Mouse (Mus musculus) cerebellum, adult 9-11 months (tissue): ENCODE measurements around the gene Atp6v1e2.

Source experiments
- DNase-seq: peaks from one replicate; pipeline ENCODE4 v3.0.0; 2022

Gene Atp6v1e2

DNA sequence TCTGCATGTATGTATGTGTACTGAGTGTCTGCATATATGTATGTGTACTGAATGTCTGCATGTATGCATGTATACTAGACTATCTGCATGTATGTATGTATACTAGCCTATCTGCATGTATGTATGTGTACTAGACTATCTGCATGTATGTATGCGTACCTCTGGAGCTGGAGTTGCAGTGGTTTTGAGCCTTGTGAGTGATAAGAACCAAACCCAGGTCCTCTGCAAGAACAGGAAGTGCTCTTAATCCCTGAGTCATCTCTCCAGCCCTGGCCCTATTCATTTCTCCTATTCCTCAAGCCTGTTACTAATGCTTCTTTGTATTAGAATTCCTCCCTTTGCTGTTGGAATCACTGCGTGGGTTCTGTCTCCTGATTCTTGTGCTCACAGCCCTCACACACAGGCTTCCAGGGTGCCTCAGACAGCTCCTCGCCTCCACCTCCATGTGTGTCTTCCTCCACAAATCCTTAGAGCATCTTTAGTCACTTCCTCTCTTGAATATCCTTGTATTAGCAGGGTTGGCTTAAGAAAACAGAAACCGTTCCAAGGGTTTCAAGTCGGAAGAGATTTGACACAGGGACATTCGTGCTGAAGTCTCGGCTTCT is 34.6 kb downstream of the Atp6v1e2 start:
- DNase-seq = no peak

DNA sequence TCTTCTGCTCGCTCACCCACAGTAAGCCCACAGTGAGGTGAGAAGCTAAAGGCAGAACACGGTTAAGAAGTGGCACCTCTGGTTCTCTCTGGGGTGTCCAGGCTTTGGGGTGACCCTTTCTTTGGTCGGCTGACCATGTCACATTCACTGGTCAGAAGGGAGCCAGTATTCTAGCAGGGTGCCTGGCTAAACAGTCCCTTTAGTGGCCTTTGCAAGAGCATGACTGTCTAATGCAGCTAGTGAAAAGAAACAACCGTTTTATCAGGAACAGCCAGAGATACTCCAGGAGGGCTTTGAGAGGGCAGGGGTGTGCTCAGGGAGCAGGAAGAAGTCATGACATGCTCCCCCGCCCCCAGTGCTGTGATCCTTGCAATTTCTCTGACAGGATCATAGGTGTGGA is 36.4 kb downstream of the Atp6v1e2 start:
- no peak for DNase-seq

DNA sequence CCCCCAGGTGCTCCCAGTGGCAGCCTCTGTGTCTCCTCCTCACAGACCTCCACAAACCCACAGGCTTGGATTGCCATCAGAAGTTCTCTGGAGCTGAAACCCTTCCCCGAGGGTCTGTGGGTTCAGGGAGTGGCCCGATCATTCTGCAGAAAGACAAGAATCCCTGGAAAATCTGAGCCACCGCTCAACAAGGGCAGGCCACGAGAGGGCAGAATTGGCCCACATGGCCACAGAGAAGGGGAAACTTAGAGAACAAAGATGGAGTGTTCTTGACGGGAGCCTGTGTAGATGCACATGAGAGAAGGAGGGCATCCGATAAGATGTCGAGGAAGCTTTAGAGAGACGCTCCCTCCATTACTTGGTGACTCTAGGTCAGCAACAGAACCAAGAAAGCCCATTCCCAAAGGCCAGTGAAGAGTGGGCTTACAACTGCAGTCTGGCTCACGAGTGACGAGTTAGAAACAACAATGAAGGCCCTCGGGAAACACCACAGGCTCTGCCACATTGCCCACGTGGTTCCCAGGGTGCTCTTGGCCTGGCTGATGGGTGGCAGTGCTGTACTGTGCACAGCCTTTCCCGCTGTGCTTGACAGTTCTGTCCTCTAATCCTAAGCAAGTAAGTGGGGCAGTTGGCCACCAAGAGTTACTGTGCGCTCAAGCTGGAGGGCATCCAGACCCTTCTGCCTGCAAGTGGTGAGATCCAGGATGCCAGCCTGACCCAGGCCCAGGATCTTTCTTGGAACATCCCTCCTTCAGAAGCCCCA is 37.8 kb downstream of the Atp6v1e2 start:
- DNase-seq = no peak

DNA sequence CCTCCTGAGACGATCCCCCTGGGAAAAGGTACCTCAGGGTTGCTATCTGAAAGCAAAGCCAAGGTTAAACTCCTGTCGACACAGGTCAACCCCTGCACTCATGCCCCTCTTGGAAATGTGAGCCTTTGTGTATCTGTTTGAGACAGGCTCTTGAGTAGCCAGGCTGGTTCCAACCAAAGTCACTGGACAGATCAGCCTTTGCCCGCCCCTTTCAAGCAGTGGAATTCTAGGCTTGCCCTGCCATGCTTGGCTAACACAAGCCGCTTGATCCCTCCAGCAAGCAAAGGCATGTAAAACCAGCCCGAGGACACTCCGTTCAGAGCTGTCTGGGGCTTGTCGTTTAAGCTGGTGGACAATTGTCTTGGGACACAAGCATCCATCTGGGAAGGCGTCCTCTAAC is 39.4 kb downstream of the Atp6v1e2 start:
- DNase-seq = no peak

DNA sequence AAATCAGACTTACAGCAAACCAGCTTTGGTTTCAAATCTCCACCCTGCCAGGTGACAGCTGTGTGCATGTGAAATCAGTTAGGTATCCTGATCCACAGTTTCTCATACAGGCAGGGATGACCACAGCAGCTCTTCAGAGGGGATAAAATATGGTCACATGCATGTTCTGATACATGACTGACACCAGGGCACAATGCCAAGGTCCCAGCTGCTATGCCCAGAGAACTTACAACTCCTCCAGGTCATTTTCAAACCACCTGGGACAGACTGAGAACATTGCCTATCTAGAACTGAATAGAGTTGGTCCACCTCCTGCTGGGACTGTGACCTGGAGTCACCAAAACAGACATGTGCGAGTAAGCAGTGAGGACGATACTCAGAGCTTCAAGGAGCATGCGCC is 40.6 kb downstream of the Atp6v1e2 start:
- no peak for DNase-seq

DNA sequence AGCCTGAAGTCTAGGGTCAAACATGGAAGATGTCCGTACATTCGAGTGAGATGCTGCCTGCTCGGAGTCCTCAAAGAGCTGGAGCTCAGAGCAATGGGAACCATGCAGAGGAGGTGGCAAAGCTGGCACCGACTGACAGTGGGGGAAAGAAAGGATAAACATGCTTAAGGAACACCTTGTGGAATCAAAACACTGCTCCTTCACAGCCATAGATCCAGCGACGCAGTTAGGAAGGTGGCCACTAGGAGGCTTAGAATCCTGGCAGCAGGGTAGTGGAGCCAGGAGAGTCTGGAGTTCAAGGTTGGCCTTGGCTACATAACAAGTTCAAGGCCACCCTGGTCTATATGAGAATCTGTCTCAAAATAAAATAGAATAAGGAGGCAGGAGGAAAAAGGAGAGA is 41.1 kb downstream of the Atp6v1e2 start:
- DNase-seq = no peak

DNA sequence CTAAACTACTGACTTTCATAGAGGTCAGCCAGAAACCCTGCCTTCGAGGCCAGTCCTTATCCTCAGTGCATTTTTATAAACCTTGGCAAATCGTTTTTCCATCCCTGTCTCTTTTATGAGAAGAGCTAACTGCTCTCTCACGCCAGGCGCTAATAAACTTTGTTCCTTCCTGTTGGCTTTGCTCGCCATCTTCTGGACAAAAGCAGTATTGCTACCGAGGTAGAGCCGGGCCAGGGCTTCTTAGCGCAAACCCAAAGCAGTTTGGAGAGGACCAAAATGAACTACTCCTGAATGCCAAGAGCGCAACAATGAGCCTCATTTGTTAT is 41.6 kb downstream of the Atp6v1e2 start:
- DNase-seq = peak; percentile 54

DNA sequence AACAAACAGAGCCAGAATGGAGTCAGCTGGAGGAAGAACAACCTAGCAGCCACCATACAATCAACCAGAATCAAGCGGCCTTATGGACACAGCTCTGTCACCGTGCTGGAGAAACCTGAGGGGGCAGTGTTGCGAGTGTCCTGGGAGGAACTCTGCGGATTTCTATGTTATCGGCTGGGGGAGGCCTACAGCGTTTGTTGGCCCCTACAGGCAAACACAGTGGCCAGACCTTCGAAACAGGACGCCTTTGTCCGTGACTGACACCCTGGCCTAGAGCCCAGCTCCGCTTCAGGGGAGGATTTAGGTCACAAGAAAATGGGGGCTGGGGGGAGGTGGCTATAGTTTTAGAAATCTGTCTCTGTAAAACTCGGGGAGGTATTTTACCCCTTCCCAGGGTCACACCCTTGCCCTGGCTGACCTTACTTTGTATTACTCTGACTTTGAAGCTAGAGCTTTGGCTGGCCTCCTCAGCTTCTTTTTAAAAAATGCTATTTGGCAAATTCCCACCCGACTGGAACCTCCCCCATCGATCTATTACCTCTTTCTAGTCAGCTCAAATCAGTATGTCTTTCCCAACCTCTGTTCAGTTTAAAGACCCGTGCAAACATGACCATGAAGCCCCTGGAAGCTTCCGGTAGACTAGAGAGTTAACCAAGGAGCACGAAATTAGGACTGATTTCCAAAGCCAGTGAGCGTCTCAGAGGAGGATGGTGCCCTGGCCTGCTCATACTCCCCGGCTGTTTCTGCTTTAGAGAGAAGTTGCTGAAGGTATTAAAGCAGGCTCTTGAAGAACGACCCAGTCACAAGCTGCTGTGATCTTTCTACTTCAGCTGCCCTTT is 42.2 kb downstream of the Atp6v1e2 start:
- peak; percentile 42 for DNase-seq

DNA sequence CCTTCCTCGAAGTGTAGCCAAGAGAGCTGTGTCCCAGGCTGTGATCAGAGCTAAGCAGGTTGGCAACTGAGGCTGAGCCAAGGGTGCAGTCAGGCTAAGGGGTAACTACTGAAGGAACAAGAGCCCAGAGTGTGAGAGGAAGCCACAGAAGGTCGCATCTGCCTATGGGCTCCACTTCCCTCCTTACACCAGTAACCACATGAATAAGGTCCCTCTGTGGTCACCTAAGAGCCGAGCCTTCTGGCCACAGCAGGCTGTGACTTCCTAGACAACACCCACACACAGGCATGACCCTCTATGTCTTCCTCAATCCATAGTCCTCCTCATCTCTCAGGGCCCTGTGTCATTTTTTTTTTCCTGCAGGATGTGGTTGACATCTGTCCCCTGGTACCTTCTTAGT is 43.5 kb downstream of the Atp6v1e2 start:
- no peak for DNase-seq

DNA sequence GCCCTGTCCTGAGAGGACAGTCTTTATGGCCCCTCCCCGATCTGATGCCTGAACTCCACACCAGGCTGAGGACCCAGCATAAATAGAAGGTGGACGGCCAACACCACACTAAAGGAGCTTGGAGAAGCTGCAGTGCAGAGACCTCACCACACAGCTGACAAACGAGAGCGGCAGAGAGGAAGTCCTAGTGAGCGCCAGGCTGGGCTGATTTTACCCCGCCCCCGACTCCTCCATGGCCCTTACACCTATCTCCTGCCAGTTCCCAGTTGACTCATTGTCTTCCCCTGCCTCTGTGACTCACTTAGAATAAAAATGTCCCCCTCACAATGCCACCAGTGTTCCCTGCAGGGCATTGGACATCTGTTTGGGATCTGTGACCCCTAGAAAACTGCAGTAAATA is 44.1 kb downstream of the Atp6v1e2 start:
- DNase-seq = no peak

DNA sequence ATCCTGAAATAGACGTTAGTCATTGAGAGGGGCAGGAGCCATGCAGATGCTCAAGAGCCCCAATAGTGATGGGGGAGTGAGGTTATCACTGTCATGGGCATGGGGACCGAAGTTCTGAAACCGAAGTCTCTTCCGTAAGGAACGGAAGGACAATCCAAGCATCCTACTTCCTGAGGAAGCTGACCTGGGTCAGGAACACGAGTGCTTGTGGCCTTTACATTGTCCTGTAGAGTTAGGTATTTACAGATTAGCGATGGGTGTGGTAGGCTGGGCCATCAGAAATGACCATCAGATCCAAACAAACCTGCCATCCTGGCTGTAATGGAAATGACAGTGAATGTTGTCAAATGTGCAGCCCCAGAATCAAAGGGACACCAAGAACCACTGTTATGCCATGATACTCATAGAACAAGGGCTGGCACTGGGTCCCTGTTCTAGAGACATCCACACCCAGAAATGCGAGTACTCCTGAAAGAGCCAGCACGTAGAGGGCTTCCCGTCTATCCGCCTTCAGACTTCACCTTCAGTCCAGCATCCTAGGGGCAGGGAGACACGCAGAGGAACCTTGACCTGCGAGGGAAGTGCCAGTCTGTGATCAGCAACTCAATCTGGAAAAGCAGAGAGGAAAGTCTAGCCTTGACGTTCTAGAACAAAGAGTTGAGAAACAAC is 45.2 kb downstream of the Atp6v1e2 start:
- DNase-seq = no peak

DNA sequence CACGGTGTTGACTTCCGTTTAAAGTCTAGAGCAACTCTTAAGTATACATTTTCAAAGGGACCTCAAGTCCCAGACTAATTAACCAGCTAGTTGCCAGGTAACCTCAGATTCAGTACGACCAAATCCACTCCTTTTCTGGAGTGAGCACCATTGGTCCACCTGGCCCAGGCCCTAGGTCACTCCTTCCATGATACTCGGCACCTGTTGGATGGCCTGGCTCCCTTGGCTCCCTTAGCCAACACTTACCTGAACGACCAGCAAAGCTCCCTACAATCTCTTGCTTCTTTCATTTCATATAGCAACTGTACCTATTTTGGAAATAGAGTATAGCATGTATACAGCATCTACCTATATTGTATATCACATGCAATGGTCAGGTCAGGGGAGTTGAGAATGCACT is 47.1 kb downstream of the Atp6v1e2 start:
- DNase-seq = no peak

DNA sequence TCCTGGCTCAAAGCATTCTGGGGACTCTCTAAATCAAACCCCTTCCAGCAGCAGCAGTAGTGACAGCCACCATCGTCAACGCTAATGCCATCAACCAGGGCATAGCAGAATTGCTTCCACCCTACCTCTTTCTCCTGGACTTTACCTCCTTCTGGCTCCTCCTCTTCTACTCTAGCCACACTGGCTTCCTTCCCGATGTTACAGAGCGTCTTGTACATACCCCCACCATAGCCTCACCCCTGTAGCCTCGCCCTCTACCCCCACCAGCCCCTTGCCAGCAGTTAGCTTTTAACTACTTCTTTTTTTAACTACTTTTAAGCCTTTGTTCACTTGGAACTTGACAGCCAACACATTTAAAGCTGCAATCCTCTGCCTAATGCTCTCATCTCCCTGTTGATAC is 47.9 kb downstream of the Atp6v1e2 start:
- DNase-seq = no peak

DNA sequence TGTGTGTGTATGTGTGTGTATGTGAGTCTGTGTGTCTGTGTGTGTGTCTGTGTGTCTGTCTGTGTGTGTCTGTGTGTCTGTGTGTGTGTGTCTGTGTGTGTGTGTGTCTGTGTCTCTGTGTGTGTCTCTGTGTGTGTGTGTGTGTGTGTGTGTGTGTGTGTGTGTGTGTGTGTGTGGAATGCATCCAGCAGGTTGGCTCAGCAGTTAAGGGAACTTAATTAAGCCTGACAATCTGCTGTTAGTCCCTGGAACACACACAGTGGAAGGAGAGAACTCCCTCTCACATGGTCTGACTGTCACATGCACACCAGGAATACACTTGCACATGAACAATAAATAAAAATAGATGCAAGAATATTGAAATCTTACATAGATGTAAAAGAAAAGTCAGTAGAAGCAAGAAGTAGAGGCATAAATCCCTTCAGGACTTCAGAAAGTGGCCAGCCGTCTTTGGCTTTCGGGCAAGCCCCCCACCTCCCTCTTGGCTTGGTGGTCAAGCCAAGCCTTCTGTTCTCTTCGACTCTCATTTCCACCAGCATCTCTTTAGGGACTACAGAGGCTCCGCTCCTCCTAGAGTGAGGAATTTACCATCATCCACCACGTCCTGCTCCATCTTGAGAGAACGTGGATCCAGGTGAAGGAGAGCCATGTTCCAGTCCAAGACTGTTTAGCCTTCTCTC is 50.1 kb downstream of the Atp6v1e2 start:
- DNase-seq = no peak

DNA sequence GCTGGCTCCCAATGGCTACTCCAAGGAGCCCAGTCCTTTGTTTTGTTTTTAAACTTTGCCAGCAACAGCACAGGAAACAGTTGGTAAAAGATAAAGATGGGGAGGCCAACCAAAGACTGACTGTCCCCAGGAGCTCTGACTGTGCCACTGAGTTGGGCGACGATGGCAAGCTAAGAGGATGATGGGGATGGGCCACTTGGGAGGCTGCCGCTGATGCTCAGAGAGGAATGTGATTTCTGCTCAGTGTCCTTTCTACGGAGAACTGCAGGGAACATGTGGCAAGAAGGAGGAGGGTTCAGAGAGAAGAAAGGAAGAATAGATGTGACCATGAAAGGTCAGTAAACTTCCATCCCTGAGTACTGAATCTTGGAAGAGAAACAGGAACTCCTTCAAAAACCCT is 52.5 kb downstream of the Atp6v1e2 start:
- DNase-seq = no peak
